Mouse (Mus musculus): ENCODE data around the gene Alkbh3.

The Alkbh3 gene

DNA sequence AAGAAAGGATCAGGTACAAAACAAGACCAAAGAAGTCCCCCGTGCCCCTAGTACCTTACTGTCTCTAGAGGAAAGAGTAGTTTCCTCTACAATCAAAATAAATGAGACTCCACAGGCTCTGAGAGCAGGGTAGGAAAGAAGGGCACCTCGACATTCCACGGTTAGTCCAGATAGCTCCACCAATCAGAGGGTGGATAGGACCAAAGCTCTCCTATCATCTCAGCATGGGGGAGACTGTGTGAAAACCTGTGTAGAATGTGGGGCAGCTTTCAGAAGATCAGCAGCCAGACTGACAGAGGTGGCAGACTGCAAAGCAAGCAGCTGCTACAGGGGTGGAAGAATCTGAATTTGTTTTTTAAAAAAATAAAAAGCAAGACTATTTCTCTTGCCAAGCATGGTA is 17.8 kb downstream of the Alkbh3 start:
- DNase-seq (ENCODE audit: low spot score) = no peak

DNA sequence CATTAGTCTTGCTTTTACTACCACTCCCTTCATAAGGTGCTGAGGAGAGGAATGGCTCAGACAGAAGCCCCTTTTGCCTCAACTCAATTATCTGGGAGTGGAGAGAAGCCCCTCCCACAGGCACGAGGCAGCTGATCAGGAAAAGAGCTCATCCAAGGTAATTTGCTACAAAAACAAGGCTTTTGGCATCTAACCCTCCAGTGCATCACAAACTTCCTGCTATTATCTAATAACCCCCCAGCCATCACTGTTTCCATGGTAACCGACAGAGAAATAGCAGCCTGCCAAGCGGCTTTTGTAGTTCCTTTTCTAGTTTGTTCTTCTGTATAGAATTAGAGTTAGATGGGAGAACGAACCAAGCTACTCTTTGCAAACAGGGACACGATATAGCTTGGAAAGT is 18.3 kb downstream of the Alkbh3 start:
- no peak for DNase-seq (ENCODE audit: low spot score)

- DNase-seq (ENCODE audit: low spot score) = no peak
Measured at GRCm38 (mm10) chr2:93991336-93991735, 19.3 kb downstream of the Alkbh3 start.

GRCm38 (mm10) chr2:93988440-93988839 is 22.2 kb downstream of the Alkbh3 start:
- DNase-seq (ENCODE audit: low spot score) = no peak

DNA sequence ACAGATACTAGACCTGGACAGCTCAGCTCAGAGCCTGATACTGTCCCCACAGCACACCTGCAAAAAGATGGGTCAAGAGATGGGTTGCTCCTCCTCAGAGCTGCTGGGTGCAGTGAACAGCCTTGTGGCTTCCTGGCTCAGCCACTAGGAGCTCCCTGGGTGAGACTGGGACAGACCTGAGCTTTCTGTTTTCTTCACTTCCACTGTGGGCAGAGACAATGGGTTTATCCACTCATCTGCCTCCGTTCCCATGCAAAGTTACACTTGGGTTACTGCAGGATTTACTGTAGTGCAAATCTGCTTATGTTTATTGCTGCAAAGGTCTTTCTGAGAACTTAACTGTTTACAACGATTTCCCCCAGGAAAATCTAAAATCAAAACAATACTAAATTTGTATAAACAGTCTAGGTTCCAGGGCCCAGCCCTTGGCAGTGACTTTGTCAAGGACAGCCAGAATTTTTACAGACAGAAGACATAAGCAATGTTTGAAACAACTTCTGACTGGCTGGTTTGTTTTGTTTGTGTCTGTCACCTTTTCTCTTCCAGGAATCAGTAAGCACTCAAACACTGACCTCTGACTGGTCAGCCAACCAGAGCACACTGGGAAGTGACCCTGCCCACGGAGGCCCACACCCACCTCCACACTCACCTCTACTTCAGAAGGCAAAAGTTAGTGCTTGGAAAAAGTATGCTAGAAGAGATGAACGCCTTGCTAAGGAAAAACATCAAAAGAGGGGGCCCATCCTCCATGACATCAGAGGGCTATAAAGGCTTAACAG is 28.0 kb downstream of the Alkbh3 start:
- DNase-seq (ENCODE audit: low spot score) = no peak

DNA sequence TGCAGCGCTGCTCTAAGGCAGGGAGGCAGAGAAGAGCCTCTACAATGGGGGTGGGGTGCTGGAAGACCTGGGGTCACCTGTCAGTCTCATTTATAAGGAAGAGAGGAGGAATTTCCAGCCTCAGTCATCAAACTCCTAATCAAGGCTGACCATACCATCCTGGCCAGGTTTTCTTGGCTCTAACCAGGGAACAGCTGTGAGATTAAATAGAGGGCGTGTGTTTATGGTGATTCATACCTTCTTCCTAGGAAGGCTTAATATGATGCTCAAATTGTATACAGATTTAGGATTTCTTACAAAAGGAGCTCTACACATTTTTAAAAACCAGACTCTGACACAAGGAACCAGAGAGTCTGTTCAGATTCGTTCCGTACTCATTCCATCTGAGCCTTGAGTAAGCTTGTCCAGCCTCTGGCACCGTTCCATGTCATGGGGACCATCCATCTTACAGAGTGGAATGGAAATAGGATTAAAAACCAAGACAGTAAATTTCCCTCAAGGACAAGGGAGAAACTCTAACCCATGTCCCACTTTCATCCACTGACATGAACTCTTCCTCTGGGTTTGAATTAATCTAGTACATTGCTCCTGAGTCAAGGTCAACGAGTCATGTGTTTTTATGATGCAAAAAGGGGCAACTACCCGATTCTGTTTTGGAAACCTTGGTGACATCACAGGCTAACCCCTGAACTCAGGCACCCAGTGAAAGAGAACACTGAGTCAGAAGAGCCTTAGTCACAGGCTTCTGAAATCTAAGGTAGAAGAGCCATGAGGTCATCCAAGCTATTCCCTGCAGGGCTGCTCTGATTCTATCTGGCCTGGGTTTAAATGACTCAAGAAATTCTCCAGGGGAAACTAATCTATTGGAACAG is 31.1 kb downstream of the Alkbh3 start:
- DNase-seq (ENCODE audit: low spot score) = no peak

DNA sequence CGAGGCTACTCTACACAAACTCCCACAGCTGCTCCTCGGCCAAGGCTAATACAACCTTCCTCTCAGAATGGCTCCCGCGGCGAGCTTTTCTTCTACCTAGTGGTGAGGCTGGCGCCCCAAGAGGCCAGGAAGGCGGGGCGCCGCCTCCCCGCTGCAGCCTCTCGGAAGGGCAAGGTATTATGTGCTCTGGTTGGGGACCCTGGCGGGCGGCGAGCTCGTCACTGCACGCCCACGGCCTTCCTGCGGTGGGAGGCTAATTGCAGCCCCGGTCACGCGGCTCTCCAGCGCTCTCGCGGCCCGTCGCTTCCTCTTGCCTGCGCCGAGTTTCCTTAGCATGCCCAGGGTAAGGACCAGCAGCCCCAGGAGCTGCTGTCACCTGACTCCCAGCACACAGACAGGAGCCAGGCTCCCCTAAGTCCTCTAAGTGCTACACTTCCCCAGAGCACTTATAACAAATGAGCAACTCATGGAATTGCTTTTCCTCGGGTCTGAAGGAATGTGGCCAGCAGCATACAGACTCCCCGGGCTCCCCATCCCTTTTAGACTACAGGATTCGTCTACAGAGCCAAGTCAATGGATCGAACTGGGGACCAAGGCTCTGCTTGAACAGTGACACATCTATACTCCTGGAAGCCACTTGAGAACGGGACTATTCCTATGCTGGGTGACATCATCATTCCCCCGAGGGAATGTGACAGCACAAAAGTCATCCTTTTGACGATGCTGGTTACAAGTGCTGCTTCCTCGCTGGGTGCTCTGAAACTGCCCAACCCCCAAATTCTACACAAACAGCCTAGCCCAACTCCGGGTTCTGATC is 34.0 kb downstream of the Alkbh3 start:
- DNase-seq (ENCODE audit: low spot score) = peak; percentile 62

DNA sequence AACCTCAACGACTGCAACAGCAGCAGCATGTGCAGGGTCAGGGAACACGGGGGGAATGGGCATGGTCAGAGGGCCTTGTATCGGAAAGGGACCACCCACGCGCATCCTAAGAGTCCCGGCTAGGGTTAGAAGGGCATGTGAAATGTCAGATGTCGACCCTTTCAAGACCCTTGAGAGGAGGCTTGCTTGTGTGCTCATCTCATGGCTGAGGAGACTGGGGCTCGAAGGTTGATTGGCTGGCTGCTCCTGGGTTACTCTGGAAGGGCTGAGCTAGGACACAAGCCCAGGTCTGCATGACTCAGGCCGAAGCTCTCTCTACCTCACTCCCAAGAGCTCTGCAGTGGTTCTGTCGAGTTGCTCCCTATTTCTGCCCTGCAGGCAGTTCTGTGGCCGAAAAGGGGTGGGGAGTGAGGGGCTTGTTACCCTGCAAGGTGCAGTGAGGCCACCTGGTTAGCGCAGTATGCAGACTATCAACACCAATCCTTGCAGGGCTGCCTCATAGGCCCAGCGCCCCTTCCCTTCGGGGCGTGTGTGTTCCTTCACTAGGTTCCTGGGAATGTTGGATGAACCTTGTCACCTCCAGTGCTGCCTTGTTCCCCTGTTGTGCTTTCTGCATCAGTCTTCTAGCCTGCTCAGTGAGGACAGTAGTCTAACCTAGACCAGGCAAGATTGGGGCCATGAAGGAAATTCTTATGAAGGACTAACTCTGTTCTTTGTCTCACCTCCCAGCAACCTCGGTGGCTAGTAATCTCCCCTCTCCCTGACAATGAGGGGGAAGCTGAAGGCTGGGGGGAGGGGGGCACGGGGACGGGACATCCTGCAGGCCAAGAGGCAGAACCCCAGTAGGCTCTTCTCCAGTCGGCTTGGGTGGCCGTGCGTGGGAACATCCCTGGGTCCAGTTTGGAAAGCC is 34.8 kb downstream of the Alkbh3 start:
- DNase-seq (ENCODE audit: low spot score) = no peak

- no peak for DNase-seq (ENCODE audit: low spot score)
Measured at GRCm38 (mm10) chr2:93975041-93975440, 35.6 kb downstream of the Alkbh3 start.

DNA sequence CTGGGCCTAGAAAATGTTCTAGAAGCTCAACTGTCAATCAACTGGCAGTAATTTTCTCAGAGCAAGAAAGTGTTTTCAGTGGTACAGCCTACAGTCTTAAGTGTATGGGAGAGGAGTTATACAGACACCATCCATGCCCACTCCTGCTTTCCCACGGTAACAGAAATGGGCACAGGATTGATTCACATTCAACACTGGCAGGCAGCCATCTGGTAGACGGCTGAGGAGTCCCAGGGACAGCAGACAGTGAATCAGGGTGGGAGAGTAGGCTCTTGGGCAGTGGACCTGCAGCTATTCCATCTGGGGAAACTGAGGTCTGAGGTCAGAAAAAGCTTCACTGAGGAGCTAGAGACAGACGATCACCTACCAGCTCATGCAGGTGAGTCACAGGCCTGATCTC is 39.0 kb downstream of the Alkbh3 start:
- no peak for DNase-seq (ENCODE audit: low spot score)

DNA sequence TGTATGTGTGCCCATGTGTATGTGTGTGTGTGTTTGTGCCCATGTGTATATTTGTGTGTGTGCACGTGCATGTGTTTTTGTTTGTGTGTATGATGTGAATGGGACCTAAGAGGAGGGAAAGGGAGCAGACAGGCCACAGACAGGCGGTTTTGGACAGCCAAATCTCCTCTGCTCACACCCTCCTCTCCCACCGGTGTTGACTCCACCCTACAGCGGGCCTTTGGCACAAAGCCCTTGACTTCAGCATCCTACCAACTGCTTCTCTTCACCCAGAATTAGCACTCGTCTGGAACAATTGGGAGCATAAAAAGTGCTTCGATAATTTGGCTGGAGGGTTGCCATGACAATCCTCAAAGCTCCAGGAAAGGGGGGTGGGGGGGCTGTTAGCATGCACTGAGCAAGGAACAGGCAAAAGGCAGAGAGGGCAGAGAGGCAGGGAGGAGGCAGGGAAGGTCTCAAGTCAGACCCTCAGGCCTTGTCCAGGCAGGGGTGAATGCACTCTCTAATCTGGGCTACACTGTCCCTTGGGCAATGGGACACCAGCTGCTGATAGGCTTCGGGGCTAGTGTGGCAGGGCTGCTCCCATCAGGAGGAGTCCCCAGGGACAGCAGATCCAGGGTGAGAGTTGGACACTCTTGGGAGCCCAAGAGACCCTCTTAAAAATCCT is 46.0 kb downstream of the Alkbh3 start:
- no peak for DNase-seq (ENCODE audit: low spot score)

- DNase-seq (ENCODE audit: low spot score) = no peak
Measured at GRCm38 (mm10) chr2:93963802-93964201, 46.8 kb downstream of the Alkbh3 start.

- no peak for DNase-seq (ENCODE audit: low spot score)
Measured at GRCm38 (mm10) chr2:93961716-93962115, 48.9 kb downstream of the Alkbh3 start.

DNA sequence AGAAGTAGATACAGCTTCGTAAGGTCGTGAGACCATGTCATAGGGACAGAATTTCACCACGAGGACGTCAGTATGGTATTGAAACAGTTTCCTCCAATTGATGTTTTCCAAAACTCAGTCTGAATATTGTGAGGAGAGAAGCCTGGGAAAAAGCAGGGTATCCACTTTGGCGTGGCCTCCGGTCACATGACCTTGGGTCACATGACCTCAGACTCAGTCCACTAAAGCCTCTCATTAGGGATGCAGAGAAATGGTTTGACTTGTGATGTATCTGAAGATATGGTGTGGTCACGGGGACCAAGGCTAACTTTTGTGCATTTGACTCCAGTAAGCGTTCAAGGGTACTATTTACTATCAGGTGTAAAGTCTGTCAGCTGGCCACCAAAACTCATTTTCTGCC is 51.3 kb downstream of the Alkbh3 start:
- DNase-seq (ENCODE audit: low spot score) = no peak

- no peak for DNase-seq (ENCODE audit: low spot score)
Measured at GRCm38 (mm10) chr2:93958216-93958615, 52.4 kb downstream of the Alkbh3 start.

DNA sequence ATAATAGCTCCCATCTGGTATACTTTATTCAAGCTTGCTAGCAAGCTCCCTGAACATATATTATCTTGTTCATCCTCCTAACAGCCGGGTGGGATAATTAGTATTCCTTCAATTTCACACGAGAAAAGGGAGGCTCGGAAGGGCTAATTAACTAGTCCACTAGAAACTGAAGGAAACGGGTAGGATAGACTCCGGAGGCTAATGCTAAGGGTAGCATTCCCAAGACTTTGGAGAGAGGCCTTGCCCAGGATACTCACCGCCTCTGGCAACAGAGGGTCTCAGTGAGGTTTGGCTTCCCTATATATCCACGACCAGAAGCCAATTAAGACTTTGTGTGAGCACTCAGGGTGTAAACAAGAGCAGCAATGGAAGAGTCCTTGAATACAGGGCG is 52.8 kb downstream of the Alkbh3 start:
- no peak for DNase-seq (ENCODE audit: low spot score)

GRCm38 (mm10) chr2:93956908-93957784 is 53.5 kb downstream of the Alkbh3 start, which contains the start of gene Gm13889:
Gene Gm13889, minus strand, starts transcription at chr2:93957201.
- DNase-seq (ENCODE audit: low spot score) = peak; percentile 59

DNA sequence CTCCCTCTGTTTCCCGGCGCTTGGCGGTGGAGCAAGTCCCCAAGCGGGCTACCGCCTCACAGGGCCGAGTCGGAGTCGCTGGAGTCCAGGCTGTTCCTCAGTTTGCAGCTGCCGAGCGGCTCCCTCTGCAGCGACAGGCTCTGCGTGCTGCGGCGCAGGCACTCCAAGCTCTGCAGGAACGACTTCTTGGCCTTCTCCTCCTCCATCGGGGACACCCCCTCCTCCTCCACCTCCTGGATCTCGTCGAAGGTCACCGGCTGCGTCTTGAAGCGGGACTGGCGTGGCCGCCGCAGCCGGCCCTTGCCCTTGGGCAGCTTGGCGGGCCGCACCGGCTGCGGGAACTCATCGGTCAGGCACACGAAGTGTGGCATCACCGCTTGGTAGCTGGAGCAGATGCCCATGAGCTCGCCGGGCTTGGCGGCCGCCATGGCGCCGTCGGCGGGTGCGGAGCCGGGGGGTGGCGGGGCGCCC is 54.2 kb downstream of the Alkbh3 start:
- DNase-seq (ENCODE audit: low spot score) = peak; percentile 62

- DNase-seq (ENCODE audit: low spot score) = no peak
Measured at GRCm38 (mm10) chr2:93955886-93956285, 54.7 kb downstream of the Alkbh3 start.

Measured in testis, postnatal 10 days (tissue).